Mouse (Mus musculus): ENCODE data around the gene Lfng.

Lfng gene

DNA sequence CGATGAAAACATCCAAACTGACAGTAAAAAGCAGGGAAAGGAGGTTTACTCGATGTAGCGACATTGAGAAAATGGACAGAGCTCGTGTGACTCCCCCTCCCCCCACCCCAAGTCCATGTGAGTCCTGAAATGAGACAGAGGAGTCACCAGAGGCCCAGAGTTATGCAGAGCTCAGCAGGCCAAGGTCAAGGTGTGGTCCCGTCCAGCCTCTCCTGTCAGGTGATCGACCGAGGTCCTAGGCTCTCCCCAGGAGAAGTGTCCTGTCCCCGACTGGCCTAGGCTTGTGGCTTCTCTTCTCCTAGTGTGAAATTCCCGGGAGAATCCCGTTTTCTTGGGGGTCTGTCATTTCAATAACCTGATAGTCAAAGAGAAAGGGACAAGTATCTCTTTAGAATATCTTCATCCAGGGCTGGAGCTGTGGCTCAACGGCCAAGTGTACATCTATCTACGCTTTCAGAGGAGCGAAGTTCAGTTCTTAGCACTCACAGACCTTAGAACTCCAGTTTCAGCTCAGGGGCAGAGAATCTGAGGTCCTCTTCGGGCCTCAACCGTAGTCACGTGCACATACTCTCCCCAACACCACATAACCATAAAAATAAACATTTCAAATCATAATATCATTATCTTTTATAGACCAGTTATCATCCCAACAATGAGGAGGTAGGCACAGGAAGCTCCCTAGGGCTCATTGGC is 17.9 kb upstream of the Lfng start:
- DNase-seq (ENCODE audit: low spot score) = no peak

DNA sequence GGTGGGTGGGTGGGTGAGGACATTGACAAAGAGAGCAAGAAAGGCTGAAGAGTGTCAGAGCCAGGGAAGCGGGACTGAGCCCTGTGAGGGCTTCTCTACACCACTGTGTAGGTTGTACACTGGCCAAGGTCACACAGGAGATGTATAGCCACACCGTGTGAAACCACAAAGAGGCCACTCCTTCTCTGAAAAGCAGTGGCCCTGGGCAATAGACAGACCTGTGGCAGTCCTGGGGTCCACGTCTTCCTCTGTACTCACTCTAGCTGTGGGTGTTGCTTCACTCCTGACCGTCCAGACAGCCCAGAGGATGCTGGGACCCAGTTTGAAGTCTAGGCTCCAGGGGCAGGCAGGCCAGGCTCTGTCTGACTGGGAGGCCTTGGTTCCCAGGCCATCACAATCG is 12.3 kb upstream of the Lfng start:
- no peak for DNase-seq (ENCODE audit: low spot score)

DNA sequence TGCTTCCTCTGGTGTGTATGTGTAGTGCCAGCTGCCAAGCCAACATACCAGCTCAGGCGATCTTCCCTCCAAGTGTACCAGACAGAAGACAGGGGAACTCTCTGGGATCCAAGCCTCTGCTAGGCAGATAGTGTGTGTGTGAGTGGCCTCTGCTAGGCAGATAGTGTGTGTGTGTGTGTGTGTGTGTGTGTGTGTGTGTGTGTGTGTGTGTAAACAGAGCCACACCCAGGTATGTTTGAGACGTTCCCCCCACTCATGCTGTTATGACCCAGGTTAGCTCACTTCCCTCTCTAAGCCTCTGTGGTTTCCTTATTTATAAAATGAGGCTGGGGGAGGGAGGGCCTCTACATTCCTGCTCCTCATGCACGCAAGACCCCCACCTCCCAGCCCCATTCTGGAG is 10.7 kb upstream of the Lfng start:
- DNase-seq (ENCODE audit: low spot score) = no peak

DNA sequence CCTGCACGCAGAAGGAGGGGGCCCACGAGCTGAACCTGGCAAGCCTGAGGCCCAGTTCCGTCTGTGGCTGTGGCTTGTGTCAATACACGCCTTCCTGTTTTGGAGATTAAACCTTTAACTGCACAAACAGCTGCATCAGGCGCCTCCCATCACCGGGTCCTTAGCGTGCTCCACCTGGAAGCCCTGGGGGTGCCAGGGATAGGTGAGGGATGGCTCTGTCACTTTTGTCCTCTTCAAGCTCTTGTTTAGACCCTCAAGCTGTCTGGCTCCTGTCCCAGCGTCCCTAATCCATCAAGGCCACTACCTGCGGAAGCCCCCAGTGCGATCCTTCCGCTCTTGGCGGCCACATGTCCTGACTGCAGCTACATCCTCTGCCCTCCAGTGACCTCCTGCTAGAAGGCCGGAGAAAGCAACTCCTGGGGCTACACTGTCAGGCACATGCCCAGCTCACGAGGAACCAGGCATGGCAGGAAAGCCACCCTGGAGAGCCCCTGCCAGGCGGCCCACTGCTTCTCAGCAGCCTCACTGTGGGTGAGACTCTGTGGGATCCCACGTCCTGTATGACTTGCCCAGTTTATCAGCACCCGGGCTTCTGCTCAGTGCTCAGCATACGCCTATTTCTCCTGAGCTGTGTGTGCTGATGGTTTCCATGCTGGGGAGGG is 10.1 kb upstream of the Lfng start:
- no peak for DNase-seq (ENCODE audit: low spot score)

DNA sequence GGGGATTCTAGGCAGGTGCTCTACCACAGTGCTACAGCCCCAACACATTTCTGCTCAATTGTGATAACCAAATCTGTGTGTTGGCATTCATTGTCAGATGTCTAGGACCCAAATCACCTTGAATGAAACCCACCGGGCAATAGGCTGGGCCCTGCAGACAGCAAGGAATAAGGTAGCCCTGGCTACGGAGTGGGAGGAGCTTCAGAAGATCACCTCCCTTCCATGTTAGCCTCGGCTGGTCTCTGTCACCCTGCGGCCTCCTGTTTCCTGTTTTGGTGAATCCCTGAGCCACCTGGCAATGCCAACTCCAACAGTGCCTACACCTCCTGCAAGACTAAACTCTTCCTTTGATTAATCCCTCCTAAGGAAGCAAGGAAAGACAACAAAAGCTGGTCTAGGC is 9.3 kb upstream of the Lfng start:
- no peak for DNase-seq (ENCODE audit: low spot score)

DNA sequence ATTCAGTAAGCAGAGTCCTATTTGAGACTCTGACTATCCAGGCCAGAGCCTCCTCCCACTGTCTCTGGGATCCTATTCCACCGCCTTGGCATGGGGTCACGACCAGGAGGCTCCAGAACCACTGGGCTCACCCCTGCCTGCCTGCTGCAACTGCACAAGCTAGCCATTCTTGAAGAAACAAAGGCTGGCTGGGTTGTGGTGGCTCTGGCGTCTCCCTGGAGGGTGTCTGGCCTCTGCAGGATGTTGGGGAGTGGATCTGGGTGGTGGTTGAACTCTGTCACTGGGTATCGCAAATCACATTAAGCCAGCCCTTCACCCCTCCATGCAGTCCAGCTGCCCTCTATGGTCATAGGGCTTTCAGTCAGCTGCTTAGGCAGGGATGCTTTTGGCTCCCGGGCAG is 7.2 kb upstream of the Lfng start:
- DNase-seq (ENCODE audit: low spot score) = no peak

DNA sequence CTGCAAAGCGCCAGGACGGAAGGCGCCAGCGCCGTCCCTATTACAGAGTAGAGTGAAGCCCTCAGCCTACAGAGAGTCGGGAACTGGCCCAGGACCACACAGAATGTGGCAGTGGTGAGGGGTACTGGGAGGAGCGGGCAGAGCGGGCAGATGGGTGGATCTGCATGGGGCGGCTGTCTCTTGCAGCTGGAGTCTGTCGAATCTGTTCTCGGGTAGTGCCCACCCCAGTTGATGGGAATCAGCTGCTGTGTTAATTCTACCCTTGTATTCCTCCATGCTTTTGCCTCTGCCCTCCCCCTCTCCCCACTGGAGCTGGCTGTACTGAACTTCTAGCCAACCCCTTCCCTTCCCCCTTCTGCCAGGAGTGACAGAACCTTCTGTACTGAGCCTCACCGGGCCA is 5.4 kb upstream of the Lfng start:
- DNase-seq (ENCODE audit: low spot score) = no peak

DNA sequence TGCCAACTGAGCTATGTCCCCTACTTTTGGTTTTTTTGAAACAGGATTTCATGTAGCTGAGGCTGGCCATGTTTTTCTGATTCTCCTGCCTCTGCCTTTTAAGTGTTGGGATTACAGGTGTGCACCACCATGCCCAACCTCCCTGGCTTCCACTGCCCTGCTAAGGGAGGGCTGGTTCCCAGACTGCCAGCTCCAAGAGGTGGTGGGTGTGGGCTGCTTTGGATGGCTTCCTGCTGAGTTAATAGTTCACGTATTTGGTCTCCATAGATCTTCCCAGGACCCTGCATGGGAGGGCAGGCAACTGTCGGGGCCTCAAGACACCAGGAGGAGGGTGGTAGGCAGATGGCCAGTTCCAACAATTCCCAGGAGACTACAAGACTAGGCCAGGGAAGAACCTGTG is 4.6 kb upstream of the Lfng start:
- DNase-seq (ENCODE audit: low spot score) = no peak

DNA sequence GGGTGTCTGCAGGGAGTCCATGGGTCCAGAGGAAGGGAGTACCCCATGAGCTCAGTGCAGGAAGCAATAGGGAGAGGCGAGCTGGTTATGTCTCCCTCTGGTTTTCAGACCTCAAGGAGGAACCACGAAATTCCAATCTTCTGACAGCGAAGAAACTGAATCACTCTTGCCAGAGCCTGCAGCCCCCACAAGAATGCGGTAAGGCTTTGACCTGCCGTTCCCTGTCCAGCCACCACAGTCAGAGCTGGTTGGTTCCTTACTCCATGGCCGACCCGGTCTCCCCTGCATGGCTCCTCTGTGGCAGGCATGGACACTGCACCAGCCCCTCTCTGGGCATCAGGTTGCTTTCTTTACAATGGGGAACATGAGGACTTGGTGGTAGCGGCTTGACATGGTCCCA is 2.7 kb upstream of the Lfng start:
- DNase-seq (ENCODE audit: low spot score) = no peak

DNA sequence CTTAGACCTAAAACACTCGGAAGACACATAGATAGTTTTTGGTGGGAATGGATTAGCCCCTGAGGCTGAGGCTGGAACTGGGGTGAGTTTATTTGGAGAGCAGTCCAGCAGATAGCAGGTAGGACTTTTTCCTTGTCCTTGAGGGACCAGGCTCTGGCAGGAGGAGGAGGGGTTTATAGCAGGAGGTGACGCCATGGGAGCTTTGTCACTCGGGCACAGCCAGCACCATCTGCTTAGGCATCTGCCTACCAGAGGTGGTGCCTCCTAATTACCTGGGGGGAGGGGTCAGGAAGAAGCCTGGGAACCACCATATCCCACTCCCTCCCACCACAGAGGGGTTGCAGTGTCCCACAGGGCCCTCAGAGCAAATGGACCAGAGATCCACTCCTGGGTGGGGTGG is 1.9 kb upstream of the Lfng start:
- DNase-seq (ENCODE audit: low spot score) = no peak

DNA sequence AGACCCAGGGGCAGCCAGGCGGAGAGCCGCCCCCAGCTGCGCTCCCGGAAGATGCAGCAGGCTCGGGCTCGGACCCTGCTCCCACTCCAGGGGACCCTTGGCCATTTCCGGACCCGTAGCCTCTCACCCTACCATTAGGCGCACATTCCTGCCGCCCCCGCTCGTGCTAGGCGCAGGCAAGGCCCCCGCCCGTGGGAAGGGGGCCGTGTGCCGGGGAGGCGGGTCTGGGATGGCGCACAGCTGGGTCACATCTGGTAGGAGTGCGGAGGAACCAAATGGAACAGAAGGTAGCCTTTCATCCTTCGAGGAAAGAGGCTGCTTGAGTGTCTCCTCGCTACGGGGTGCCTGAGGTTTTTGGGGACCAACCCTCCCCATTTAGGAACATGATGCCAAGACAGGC is 734 bp upstream of the Lfng start:
- DNase-seq (ENCODE audit: low spot score) = no peak

DNA sequence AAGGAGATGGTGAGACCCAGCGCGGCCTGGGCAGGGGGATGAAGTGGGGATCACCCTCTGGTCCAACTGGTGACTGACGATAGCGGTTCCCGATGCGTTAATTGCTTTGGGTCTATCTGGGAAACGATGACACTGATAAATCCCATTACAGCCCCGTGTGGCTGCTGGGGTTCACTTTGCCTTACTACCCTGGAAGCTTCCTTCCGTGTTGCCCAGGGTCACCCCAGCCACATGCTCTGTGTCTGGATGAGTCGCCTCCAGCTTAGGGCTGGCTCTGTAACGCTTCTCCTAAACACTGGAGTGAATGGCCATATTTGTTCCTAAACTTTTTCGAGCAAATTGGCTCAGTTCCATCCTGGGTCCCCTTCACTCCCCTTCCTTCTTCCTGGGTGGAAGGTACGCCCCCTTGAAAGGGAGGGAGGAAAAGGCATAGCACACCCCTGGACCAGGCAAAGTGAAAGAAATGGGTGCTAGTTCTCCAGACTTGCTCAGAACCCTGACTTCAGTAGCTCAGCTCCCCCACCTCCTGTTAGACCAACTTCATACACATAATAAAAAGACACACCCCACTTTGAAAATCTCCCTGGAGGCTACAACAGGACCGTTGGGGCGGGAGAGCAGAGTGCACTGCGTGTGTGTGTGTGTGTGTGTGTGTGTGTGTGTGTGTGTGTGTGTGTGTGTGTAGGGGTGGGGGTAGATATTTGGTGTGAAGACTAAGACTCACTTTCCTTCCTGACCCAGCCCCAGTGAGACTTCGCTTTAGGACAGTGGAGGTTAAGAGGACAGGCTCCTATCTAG is 915 bp downstream of the Lfng start:
- DNase-seq (ENCODE audit: low spot score) = peak; percentile 35

DNA sequence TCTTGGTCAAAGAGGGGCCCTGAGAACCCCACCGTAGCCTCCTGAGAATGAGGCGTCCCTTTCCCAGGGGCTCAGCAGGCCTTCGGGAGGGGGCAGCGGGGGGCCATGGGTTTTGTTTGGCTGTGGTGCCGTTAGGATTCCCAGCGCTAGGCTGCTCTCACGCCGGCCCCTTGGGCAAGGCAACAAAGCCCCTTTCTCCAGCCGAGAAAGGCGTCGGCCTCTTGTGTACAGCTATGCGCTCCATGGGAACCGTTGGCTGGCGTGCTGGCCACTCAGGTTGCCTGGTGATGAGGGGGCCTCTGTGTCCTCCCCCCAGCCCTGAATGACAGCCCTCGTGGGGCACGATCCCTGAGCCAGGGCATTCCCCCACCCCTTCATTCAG is 1.5 kb downstream of the Lfng start:
- no peak for DNase-seq (ENCODE audit: low spot score)

DNA sequence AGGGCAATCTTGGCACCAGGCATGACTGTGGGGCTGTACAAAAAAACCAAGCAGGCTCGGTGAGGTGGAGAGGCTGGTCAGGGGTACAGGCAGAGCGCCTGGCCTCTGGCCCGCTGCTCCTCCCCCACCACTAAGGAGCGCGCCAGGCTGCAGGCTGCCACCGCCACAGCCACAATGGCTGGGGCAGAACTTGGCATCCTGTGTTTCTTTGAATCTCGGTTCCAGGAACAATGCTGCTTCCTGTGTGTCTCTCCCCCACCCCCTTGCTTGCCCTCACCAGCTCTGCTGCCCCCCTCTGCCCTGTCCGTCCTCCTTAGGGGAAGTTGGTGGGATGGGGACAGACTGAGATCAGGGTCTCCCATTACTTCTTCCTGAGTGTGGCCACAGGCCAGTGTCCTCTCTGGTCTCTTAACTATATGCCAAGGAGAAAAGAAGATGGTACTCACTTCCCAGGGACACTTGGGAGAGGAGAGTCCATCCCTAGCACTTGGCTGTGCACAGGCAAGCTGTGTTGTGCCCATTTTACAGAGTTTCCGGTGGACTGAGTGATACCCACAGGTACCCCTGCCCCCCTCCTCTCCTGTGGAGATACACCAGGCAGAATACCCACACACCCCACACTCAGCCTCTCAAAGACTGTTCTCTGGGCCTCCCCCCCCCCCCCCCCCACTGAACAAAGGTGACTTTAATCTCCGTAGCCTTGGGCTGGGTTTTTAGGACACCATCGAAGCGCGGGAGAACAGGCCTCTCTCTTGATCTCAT is 2.6 kb downstream of the Lfng start:
- peak; percentile 52 for DNase-seq (ENCODE audit: low spot score)

DNA sequence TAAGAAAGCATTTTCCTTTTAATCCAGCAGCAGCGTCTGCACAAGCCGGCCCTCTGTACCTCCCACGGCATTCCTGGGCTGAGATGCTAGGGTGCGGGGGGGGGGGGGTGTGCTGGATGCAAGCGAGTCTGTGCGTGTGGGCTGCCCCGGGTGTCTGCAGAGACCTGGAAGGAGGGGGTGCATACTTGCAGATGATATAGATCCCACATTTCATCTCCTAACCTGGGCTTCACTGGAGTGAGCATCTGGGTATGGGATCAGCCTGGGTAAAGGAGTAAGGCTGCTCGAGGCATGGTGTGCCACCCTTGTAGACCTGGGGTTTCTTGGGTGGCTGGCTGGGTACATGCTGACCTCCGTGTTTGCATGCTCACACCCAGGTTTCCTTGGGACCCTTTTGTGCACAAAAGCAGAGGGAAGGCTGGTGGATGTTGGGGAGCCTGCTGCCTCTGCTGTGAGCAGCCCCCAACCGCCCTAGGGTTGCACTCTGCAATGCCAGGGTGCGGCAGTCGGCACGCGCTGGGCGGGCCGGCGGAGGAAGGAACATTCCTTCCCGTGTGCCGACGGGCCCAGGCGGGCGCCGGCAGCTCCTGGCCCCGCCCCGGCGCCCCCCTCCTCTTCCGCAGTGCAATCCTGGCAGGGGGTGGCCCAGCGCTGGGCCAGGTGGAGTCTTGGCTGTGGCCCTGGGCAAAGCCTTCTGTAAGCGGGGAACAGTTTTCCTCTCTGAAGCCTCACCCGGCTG is 3.3 kb downstream of the Lfng start:
- peak; percentile 79 for DNase-seq (ENCODE audit: low spot score)

DNA sequence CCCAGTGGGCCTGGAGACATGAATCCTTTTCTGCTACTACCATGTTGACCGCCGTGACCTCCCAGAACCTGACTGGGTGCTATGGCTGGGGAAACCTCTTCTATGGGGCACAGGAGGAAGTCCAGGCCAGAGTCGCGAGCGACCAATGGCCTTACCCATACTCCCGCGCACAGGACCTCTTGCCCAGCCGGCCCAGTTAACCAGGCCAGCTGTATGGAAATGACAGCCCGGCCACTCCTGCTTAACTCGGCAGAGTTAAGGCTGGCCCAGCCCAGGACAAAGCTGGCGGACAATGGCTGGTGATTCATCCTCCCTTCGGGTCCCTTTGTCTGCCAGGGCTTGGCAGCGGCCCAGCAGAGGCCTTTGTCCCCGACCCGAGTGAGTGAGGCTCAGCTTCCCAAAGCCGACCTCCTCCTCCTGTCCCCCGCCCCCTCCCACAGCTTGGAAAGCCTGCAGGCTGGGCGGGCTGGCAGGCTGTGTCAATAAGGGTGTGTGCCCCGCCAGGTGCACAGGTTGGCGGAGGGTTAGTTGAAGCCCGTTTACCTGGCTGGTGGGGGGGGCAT is 4.0 kb downstream of the Lfng start:
- peak; percentile 91 for DNase-seq (ENCODE audit: low spot score)

DNA sequence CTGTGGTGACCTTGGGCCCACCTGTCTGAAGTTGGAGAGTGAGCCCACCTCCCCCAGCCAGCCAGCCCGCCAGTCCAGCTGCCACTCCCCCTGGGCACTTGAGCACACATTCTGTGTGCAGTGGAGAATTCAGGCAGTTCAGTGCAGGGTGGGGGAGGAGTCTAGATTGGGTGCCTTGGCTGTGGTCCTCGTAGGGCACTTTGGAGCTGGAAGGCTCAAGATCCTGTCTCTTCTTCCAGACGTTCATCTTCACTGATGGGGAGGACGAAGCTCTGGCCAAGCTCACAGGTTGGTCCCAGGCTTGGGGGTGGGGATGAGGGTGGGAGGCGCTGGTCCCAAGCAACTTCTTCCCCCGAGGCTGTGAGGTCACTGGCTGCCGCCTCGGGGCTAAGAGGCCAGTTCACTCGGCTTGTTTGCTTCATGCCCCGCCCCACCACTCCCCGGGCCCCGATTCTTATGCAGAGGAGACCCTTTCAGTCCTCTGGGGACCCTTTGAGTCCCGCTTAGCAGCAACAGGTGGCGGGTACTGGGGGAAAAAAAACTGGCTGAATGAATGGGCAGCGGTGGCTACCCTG is 4.6 kb downstream of the Lfng start:
- DNase-seq (ENCODE audit: low spot score) = no peak

DNA sequence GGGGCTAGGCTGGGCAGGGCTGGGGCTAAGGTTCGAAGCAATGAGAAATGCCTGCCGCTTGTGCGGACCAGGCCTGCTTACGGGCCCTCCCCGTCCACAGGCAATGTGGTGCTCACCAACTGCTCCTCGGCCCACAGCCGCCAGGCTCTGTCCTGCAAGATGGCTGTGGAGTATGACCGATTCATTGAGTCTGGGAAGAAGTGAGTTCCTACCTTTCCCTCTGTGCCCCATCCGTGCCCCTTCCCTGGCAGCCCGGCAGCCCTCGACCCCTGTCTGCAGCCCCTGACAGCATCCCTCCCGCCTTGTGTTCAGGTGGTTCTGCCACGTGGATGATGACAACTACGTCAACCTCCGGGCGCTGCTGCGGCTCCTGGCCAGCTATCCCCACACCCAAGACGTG is 5.1 kb downstream of the Lfng start:
- DNase-seq (ENCODE audit: low spot score) = no peak

DNA sequence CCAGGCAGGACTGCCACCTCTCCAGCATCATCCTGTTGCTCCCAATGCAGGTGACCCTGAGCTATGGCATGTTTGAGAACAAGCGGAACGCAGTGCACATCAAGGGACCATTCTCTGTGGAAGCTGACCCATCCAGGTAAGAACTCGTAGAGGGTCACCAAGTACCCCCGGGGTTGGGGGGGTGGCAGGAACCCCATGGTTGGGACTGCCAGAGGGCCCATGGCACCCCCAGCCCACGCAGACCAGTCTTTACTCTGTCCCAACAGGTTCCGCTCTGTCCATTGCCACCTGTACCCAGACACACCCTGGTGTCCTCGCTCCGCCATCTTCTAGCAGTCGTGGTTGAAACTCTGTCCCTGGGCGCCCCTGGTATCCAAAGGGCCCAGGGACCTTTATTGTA is 7.0 kb downstream of the Lfng start:
- no peak for DNase-seq (ENCODE audit: low spot score)

DNA sequence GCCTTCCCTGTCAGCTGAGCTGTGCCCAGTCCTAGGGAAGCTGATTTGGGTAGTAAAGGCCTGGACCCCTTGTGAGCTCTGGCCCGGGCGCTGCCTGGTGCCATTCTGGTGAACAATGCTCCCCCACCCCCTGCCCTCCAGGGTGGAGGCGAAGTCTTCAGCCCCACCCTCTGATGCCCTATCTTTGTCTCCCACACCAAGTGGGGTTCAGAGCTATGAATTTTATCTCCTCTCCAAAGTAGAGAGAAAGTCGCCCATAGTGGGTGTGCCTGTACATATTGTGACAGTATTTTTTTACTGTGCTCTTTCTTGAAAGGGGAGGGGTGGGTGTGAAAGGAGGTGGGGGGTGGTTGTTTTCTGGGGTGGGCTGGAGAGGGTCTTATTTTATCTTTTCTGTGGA is 7.7 kb downstream of the Lfng start:
- DNase-seq (ENCODE audit: low spot score) = no peak

Measured in urinary bladder, postnatal 14 days (tissue).